Mouse (Mus musculus) ES-Bruce4 (cell line): ENCODE measurements at regions not wholly inside any gene's neighbourhood (a gene's known extent, or its start where the extent isn't known, plus 50 kb on each side); places are given as distances from the start of the nearest gene placed in this dataset.

ENCODE experiments used
- H3K27ac ChIP-seq: 2 replicates; pipeline ENCODE4 v1.5.1; 2012; ENCODE audit warnings: low read length, inconsistent platforms; ENCODE audit not compliant: insufficient read depth
- H3K27me3 ChIP-seq: 2 replicates; pipeline ENCODE4 v1.6.1; 2012; ENCODE audit warnings: mild to moderate bottlenecking, low read length, inconsistent platforms; ENCODE audit not compliant: control insufficient read depth, poor library complexity, insufficient read depth, severe bottlenecking
- H3K36me3 ChIP-seq: 2 replicates; pipeline ENCODE4 v1.6.1; 2012; ENCODE audit warnings: inconsistent platforms, mild to moderate bottlenecking, low read length, moderate library complexity; ENCODE audit not compliant: control insufficient read depth, poor library complexity, insufficient read depth, severe bottlenecking
- H3K4me1 ChIP-seq: one replicate; pipeline ENCODE4 v1.8.1; 2011; ENCODE audit warnings: low read length; ENCODE audit not compliant: control insufficient read depth, insufficient read depth
- H3K4me3 ChIP-seq: 2 replicates; pipeline ENCODE4 v1.5.1; 2011; ENCODE audit warnings: low read depth, mild to moderate bottlenecking, low read length
- H3K9ac ChIP-seq: 2 replicates; pipeline ENCODE4 v1.6.1; 2012; ENCODE audit warnings: low read depth, mild to moderate bottlenecking, inconsistent platforms; ENCODE audit not compliant: poor library complexity, severe bottlenecking
- H3K9me3 ChIP-seq: replicated peaks from 2 replicates; pipeline ENCODE4 v1.6.1; 2012; ENCODE audit warnings: mild to moderate bottlenecking, low read length, inconsistent platforms; ENCODE audit not compliant: control insufficient read depth, poor library complexity, insufficient read depth, severe bottlenecking
- CTCF ChIP-seq: IDR thresholded peaks from one replicate; pipeline ENCODE4 v1.8.1; 2011; ENCODE audit warnings: low read depth, low read length
- EP300 ChIP-seq: IDR thresholded peaks from 2 replicates; pipeline ENCODE4 v1.6.1; 2011; ENCODE audit warnings: low read depth, low read length; ENCODE audit not compliant: insufficient read depth
- POLR2A ChIP-seq: IDR thresholded peaks from one replicate; pipeline ENCODE4 v1.8.1; 2011; ENCODE audit warnings: low read length; ENCODE audit not compliant: insufficient read depth

GRCm38 (mm10) chr1:137941776-137942522, 233.6 kb downstream of the Ptprc start:
- no peak overlapping the region for H3K27ac ChIP-seq
- H3K9ac ChIP-seq: no peak overlapping the region
- no peaks in the 10 kb centered on the region for H3K27me3 ChIP-seq
- no peak overlapping the region for H3K4me3 ChIP-seq
- H3K4me1 ChIP-seq: no peaks in the 10 kb centered on the region
- H3K9me3 ChIP-seq: no peaks in the 10 kb centered on the region
- TF ChIP-seq CTCF (no peak), POLR2A (no peak), EP300 (no peak)
- H3K36me3 ChIP-seq: no peaks in the 10 kb centered on the region

GRCm38 (mm10) chr1:137935746-137936145, 239.8 kb downstream of the Ptprc start:
- no peak for TF ChIP-seq EP300
- TF ChIP-seq POLR2A: no peak
- no peak for TF ChIP-seq CTCF
- Histone ChIP-seq H3K36me3 (no peaks in the 10 kb centered on the region), H3K4me1 (no peaks in the 10 kb centered on the region)

GRCm38 (mm10) chr1:137929764-137930163, 245.7 kb downstream of the Ptprc start:
- Histone ChIP-seq H3K4me1 (no peaks in the 10 kb centered on the region), H3K9ac (no peak overlapping the region), H3K9me3 (no peaks in the 10 kb centered on the region), H3K27me3 (no peaks in the 10 kb centered on the region), H3K4me3 (no peak overlapping the region), H3K27ac (no peak overlapping the region), H3K36me3 (no peaks in the 10 kb centered on the region)
- TF ChIP-seq POLR2A (no peak), EP300 (no peak), CTCF (no peak)

More at GRCm38 (mm10) chr1:137935746-137936145, 239.8 kb downstream of the Ptprc start:
- H3K9me3 ChIP-seq: no peaks in the 10 kb centered on the region
- H3K9ac ChIP-seq: no peak overlapping the region
- no peak overlapping the region for H3K4me3 ChIP-seq
- H3K27ac ChIP-seq: no peak overlapping the region
- H3K27me3 ChIP-seq: no peaks in the 10 kb centered on the region

- no peak for TF ChIP-seq EP300
- no peak for TF ChIP-seq POLR2A
- TF ChIP-seq CTCF: no peak
- Histone ChIP-seq H3K9ac (no peak overlapping the region), H3K27me3 (no peaks in the 10 kb centered on the region), H3K9me3 (no peaks in the 10 kb centered on the region), H3K36me3 (no peaks in the 10 kb centered on the region), H3K27ac (no peak overlapping the region), H3K4me3 (no peak overlapping the region), H3K4me1 (no peaks in the 10 kb centered on the region)
Measured at GRCm38 (mm10) chr1:137928522-137928921, 247.0 kb downstream of the Ptprc start.

- Histone ChIP-seq H3K4me3 (no peak overlapping the region), H3K36me3 (no peaks in the 10 kb centered on the region)
Measured at GRCm38 (mm10) chr1:137927953-137928352, 247.6 kb downstream of the Ptprc start.

GRCm38 (mm10) chr1:137926326-137926725, 249.2 kb downstream of the Ptprc start:
- H3K9ac ChIP-seq: no peak overlapping the region
- no peak for TF ChIP-seq EP300
- TF ChIP-seq CTCF: no peak
- TF ChIP-seq POLR2A: no peak
- no peak overlapping the region for H3K4me3 ChIP-seq
- no peaks in the 10 kb centered on the region for H3K27me3 ChIP-seq
- H3K4me1 ChIP-seq: no peaks in the 10 kb centered on the region
- no peaks in the 10 kb centered on the region for H3K9me3 ChIP-seq
- H3K36me3 ChIP-seq: no peaks in the 10 kb centered on the region
- H3K27ac ChIP-seq: no peak overlapping the region

More at GRCm38 (mm10) chr1:137927953-137928352, 247.6 kb downstream of the Ptprc start:
- no peak overlapping the region for H3K27ac ChIP-seq
- H3K4me1 ChIP-seq: no peaks in the 10 kb centered on the region
- H3K27me3 ChIP-seq: no peaks in the 10 kb centered on the region
- H3K9me3 ChIP-seq: no peaks in the 10 kb centered on the region
- H3K9ac ChIP-seq: no peak overlapping the region
- TF ChIP-seq CTCF (no peak), EP300 (no peak), POLR2A (no peak)
